Mouse (Mus musculus) liver, embryonic 14.5 days (tissue): ENCODE data around the gene Thap8. TPM values are rescaled to one million over a fixed set of nuclear protein-coding genes. Genes with fewer than 3 reads are reported as not detected.

Experiments
- ATAC-seq: fragments of 200-750 bp; cut with Nextera tagmentation; 2 replicates; pipeline ENCODE4 v1.8.0; 2017; ENCODE audit warnings: moderate number of reproducible peaks, mild to moderate bottlenecking, moderate library complexity; ENCODE audit not compliant: insufficient read depth
- DNase-seq, 3 experiments: peaks; one replicate each; pipeline ENCODE4 v3.0.0-alpha.2; 2012 to 2013; ENCODE audit warnings: low read depth in 3 of 3, low spot score in 3 of 3
- H3K27ac ChIP-seq: fragments of 300-500 bp; sonication (generic); 2 replicates; pipeline ENCODE4 v1.5.1; 2014; ENCODE audit warnings: moderate library complexity, mild to moderate bottlenecking, control low read depth, inconsistent platforms
- H3K27me3 ChIP-seq: fragments of 300-500 bp; sonication (generic); 2 replicates; pipeline ENCODE4 v1.6.1; 2014; ENCODE audit warnings: mild to moderate bottlenecking, low read length, moderate library complexity; ENCODE audit not compliant: control insufficient read depth, insufficient read depth
- H3K36me3 ChIP-seq: fragments of 300-500 bp; sonication (generic); replicated peaks from 2 replicates; pipeline ENCODE4 v1.6.1; 2014; ENCODE audit warnings: low read depth; ENCODE audit not compliant: control insufficient read depth, insufficient read depth
- H3K4me1 ChIP-seq, 2 experiments: fragments of 200-500 bp in 1 of 2; fragments of 300-500 bp in 1 of 2; sonication (generic) in 1 of 2; replicated peaks; 2 replicates each; pipeline ENCODE4 v1.6.1; 2012 to 2014; ENCODE audit warnings: antibody characterized with exemption in 1 of 2, inconsistent platforms in 1 of 2, low read length in 1 of 2; ENCODE audit not compliant: control insufficient read depth in 2 of 2, insufficient read depth in 2 of 2
- H3K4me2 ChIP-seq: fragments of 300-500 bp; sonication (generic); 2 replicates; pipeline ENCODE4 v1.6.1; 2014; ENCODE audit warnings: low read depth, mild to moderate bottlenecking, control low read depth, moderate library complexity
- H3K4me3 ChIP-seq, 2 experiments: fragments of 200-500 bp in 1 of 2; fragments of 300-500 bp in 1 of 2; sonication (generic) in 1 of 2; 2 replicates each; pipeline ENCODE4 v1.5.1; 2012 to 2014; ENCODE audit warnings: low read depth in 2 of 2, low read length in 2 of 2, mild to moderate bottlenecking in 2 of 2, control low read depth in 1 of 2, inconsistent platforms in 1 of 2, moderate library complexity in 1 of 2; ENCODE audit not compliant: insufficient read depth in 1 of 2
- H3K9ac ChIP-seq: fragments of 300-500 bp; sonication (generic); replicated peaks from 2 replicates; pipeline ENCODE4 v1.6.1; 2014; ENCODE audit warnings: mild to moderate bottlenecking, control low read depth, moderate library complexity
- H3K9me3 ChIP-seq: fragments of 300-500 bp; sonication (generic); 2 replicates; pipeline ENCODE4 v1.6.1; 2016; ENCODE audit warnings: low read length, mixed read lengths; ENCODE audit not compliant: control insufficient read depth
- CTCF ChIP-seq: IDR thresholded peaks from 2 replicates; pipeline ENCODE4 v1.5.1; 2016; ENCODE audit warnings: antibody characterized with exemption, low read depth, control low read depth
- EP300 ChIP-seq: IDR thresholded peaks from 2 replicates; pipeline ENCODE4 v1.6.1; 2016; ENCODE audit warnings: antibody characterized with exemption, low read depth
- WGBS: fragments of 180-500 bp; shearing (Covaris S2); extraction: QIAGEN DNeasy Blood & Tissue Kit; methylation state at CpG from one replicate; pipeline ENCODE4 v1.1.7; 2014; ENCODE audit not compliant: insufficient replicate concordance; 5-methylcytosine and 5-hydroxymethylcytosine counted together
- polyA plus RNA-seq, 2 experiments: library from polyadenylated mRNA; depleted of rRNA in 1 of 2; stranded (reverse) in 1 of 2; unstranded in 1 of 2; fragments of >200 nt; fragmentation: Nextera tagmentation in 1 of 2; extraction: Ambion mirVana in 1 of 2; gene quantifications; 2 replicates each; pipeline versions ENCODE4 v1.2.1 to v1.2.3; 2012 to 2014

Thap8 gene
- polyA plus RNA-seq, 2 experiments = 0.03 TPM; not detected in 1

DNA sequence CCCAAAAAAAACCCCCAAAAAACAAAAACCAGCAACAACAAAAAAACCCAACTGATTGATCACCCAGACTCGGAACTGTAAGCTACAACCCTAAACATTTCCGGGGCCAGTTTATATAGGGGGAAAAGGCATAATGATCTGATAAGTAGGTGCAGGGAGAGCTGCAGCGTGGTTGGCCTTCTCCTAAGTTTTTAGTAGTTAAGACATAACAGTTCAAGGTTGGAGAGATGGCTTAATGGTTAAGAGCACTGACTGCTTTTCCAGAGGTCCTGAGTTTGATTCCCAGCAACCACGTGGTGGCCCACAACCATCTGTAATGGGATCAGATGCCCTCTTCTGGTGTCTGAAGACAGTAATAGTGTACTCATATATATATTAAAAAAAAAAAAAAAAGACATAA is 1.6 kb downstream of the Thap8 start:
- Histone ChIP-seq H3K9me3 (no peaks in the 10 kb centered on the region), H3K9ac (no peak overlapping the region), H3K36me3 (no peaks in the 10 kb centered on the region), H3K4me2 (peak overlapping the region; percentile 85), H3K4me3 (no peak overlapping the region), H3K4me1 (peaks cover 2 to 10% of the 10 kb centered on the region in 2 experiments; a peak in 3 of 4 replicates), H3K27me3 (no peaks in the 10 kb centered on the region), H3K27ac (no peak overlapping the region)
- DNase-seq (no peak), ATAC-seq (no peak)
- TF ChIP-seq CTCF = no peak
- no peak for TF ChIP-seq EP300
- 67% methylated on average over 4 of the region's 4 CpGs for WGBS

DNA sequence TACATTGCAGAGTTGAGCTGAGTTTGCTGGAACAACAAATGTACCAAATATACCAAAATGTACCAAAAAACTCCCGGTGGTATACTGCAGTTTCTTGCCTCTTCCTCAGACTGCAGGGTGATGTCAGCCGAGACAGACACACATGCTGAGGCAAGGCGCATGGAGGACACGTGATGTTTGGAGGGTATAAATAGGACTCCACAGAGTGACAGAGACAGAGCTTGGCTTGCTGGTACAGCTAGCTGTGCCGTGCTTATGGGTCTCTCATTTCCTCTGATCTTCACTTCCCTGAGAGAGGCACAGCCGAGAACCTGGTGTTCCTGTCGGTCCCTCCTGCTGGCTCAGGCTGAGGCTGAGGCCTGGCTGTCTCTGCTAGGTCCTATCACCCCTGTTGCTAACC is 2.8 kb downstream of the Thap8 start:
- ATAC-seq = no peak
- 63% methylated on average over 7 of the region's 7 CpGs for WGBS

DNA sequence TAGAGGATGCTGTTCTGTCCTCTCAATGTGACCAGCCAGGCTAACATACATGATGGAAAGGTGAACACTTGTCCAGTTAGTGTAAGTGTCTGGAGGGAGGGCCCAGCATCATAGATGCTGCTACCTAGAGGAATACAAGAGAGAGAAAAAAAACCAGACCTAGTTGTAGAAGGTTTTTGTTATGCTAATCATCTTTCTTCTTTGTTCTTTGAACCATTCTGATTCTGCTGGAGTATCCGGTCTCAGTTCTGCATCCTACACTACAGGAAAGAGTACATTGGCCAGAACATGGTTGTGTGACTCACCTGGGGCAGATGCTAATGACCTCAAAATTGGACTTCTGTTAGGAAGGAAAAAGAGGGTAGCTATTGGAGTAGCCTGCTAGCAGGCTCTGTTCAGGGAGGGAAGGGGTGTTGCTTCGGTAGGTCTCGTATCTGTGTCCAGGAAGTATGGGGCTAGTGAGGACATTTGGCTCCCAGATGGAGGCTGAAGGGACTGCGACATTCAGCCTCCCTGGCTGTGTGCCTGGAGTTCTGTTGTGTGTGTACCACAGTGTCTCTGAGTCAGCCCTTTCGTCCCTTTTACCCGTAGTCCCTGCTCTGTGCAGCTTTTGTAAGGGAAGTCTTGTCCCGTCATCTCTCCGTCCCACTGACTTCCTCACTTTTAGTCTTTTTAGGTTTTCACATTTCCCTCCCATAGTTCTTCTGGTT is 7.0 kb downstream of the Thap8 start:
- H3K27me3 ChIP-seq = no peaks in the 10 kb centered on the region
- no peaks in the 10 kb centered on the region for H3K36me3 ChIP-seq
- ATAC-seq (no peak), DNase-seq (no peak)
- H3K4me3 ChIP-seq = no peak overlapping the region
- H3K9me3 ChIP-seq = no peaks in the 10 kb centered on the region
- no peak overlapping the region for H3K27ac ChIP-seq
- H3K4me1 ChIP-seq = no peaks in the 10 kb centered on the region
- 49% methylated on average over 8 of the region's 8 CpGs for WGBS
- H3K9ac ChIP-seq = no peak overlapping the region
- no peak overlapping the region for H3K4me2 ChIP-seq
- TF ChIP-seq CTCF = no peak
- TF ChIP-seq EP300 = no peak

More for the DNA sequence above, 2.8 kb downstream of the Thap8 start:
- H3K9ac ChIP-seq = no peak overlapping the region
- H3K9me3 ChIP-seq = no peaks in the 10 kb centered on the region
- no peaks in the 10 kb centered on the region for H3K27me3 ChIP-seq
- no peak for TF ChIP-seq EP300
- TF ChIP-seq CTCF = no peak
- H3K4me2 ChIP-seq = no peak overlapping the region
- no peak overlapping the region for H3K27ac ChIP-seq
- peaks cover 2 to 10% of the 10 kb centered on the region in 2 experiments; a peak in 3 of 4 replicates for H3K4me1 ChIP-seq
- DNase-seq = no peak
- no peak overlapping the region for H3K4me3 ChIP-seq
- H3K36me3 ChIP-seq = no peaks in the 10 kb centered on the region

DNA sequence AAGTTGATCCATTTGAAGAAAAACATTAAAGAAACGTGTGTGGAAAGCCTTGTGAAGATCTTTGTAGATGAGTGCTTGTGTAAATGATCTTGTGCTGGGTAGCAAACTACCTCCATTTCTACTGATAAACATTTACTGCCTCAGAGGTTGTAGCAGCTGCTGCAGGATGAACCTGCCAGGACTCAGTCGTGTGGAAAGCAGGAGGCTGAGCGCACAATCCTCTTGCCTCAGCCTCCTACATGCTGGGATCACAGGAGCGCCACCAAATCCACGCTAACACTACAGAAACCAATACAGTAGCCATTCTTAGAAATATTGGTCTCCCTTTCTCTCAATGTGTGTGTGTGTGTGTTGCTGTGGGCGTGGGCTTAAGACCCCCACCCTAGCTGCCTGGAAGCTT is 8.2 kb downstream of the Thap8 start:
- Histone ChIP-seq H3K27me3 (no peaks in the 10 kb centered on the region), H3K9ac (no peak overlapping the region), H3K4me1 (no peaks in the 10 kb centered on the region), H3K4me2 (no peak overlapping the region), H3K4me3 (no peak overlapping the region), H3K27ac (no peak overlapping the region), H3K36me3 (no peaks in the 10 kb centered on the region), H3K9me3 (no peaks in the 10 kb centered on the region)
- no peak for ATAC-seq
- 48% methylated on average over 6 of the region's 6 CpGs for WGBS
- TF ChIP-seq EP300 (no peak), CTCF (no peak)
- DNase-seq = no peak

DNA sequence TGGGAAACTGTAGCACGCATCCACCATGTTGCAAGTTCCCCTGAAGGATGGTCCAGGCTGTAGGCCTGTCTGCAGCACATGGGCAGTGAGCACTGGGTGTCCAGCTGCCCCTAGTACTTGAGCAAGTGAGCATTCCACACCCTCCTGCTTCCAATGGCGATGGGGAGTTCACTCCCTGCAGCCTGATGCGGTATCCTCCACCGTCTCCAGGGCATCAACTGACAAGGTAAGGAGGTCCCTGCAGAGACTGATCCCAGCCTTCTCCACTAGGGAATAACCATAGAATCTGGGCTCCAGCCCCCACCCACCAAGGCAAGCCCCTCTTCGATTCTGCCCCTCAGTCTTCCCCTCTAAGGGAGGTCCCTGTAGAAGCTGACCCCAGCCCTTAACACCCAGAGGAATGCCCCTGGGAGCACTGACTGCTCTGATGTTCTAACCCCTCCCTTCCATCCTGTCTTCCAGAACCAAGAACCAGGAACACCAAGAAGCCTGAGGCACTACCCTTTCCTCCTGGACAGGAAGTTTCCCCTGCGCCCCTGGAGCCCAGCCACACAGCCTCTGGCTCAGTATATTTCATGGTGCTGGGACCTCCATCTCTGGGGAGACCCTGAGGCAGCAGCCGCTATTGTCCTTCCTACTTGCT is 9.3 kb downstream of the Thap8 start:
- WGBS = 46% methylated on average over 7 of the region's 7 CpGs
- DNase-seq (no peak), ATAC-seq (no peak)
- Histone ChIP-seq H3K4me1 (no peaks in the 10 kb centered on the region), H3K4me3 (no peak overlapping the region), H3K9me3 (no peaks in the 10 kb centered on the region), H3K36me3 (no peaks in the 10 kb centered on the region), H3K4me2 (no peak overlapping the region), H3K27ac (no peak overlapping the region), H3K9ac (no peak overlapping the region), H3K27me3 (no peaks in the 10 kb centered on the region)
- TF ChIP-seq CTCF (no peak), EP300 (no peak)
